Mouse (Mus musculus): ENCODE results near the gene Exoc3l4.

Exoc3l4 gene

GRCm38 (mm10) chr12:111445161-111445889, 28.5 kb downstream of the Exoc3l4 start:
- in situ Hi-C loops (cut with MboI; ENCODE audit: low pct_unique_long_range_greater_than_20kb in 1 of 2, low sequenced_read_pairs in 2 of 2, unreplicated experiment in 1 of 2) = no loop called here

GRCm38 (mm10) chr12:111445890-111446613, 29.2 kb downstream of the Exoc3l4 start:
- in situ Hi-C loops (cut with MboI; ENCODE audit: low pct_unique_long_range_greater_than_20kb in 1 of 2, low sequenced_read_pairs in 2 of 2, unreplicated experiment in 1 of 2) = no loop called here

DNA sequence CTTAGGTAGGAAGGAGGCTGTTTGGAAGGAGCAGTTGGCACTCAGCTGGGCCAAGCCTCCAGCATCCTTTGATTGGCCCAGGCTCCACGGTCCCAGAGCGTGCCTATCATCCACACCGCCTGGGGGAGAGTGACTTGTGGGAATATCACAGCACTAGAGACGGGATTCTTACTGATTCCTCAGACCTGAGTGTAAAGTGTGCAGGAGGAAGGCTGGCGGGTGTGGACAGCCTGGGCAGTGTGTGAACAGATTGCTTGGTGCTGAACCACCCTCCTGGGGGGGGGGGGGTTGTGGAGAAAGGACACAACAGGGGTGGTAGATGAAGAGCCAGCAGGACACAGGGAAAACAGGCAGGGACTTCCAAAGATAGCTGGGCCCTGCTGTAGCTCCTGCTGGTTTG, 29.9 kb downstream of the Exoc3l4 start:
- in situ Hi-C loops (cut with MboI; ENCODE audit: low pct_unique_long_range_greater_than_20kb in 1 of 2, low sequenced_read_pairs in 2 of 2, unreplicated experiment in 1 of 2) = no loop called here

DNA sequence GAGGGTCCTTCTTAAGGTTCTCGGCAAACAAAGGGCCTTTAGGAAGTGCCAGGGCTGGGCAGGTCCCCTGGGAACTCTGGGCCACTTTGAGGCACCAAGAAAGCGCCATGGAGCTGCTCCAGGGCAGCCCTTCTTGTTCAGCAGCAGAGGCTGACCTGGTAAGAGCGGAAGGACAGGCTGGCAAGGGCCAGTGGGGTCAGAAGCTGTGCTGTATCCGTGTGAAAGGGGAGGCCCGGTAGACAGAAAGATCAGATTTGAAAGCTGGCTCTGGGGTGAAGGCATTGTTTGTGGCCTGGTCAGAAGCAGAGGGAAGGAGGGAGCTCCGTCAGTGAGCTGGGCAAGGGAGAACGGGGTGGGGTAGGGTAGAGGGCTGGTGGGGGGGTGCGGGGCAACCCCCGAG, 30.5 kb downstream of the Exoc3l4 start:
- in situ Hi-C loops (cut with MboI; ENCODE audit: low pct_unique_long_range_greater_than_20kb in 1 of 2, low sequenced_read_pairs in 2 of 2, unreplicated experiment in 1 of 2) = no loop called here

DNA sequence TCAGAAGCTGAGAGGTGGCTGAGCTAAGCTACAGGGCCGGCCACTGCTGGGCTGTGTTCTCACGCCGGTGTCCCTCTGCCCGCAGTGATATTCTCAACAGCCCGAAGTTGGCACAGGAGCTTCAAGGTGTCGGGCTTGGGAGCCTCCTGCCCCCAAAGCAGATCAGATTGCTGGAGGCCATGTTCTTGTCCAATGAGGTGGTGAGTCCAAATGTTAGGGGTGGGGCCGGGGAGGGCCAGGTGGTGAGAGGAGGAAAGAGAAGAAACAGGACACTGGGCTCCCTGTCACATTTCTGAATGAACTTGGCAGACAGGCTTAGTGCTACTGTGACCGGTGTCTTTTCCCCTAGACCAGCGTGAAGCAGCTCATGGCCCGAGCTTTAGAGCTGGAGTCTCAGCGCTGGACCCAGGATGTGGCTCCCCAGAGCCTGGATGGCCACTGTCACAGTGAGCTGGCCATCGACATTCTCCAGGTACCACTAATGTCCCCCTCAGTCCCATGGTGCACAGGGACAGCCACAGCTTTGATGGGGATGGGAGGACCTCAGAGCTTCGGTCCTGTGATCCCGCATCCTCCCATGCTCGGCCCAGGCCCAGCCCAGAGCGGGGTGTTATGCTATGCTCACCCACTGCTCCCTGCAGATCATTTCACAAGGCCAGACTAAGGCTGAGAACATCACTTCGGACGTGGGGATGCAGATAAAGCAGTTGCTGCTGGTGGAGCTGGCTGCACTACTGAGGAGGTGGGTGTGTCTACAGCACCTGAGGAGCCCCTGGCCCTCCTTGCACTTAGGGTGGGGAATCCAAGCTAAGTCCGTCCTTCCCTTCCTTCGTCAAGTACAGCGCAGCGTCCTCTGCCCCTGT, 31.3 kb downstream of the Exoc3l4 start:
- in situ Hi-C loops (cut with MboI; ENCODE audit: low pct_unique_long_range_greater_than_20kb in 1 of 2, low sequenced_read_pairs in 2 of 2, unreplicated experiment in 1 of 2) = no loop called here

GRCm38 (mm10) chr12:111448931-111449705, 32.3 kb downstream of the Exoc3l4 start:
- in situ Hi-C loops (cut with MboI; ENCODE audit: low pct_unique_long_range_greater_than_20kb in 1 of 2, low sequenced_read_pairs in 2 of 2, unreplicated experiment in 1 of 2) = no loop called here

DNA sequence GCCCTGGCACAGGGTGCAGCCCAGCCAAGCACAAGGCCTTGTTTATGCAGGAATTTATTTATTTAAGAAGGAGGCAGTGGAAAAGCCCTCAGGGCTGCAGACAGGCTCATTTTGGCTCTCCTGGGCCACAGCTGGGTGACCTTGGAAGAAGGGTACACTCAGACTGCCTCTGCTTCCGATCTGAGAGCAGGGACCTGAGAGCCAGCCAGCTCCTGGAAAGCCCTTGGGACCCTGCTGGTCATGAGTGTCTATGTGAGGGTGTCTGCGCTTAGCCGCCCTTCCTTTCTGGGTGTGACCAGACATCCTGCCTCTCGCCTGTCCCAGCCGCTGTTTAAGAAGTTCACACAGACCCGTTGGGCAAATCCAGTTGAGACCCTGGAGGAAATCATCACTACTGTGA, 33.5 kb downstream of the Exoc3l4 start:
- in situ Hi-C loops (cut with MboI; ENCODE audit: low pct_unique_long_range_greater_than_20kb in 1 of 2, low sequenced_read_pairs in 2 of 2, unreplicated experiment in 1 of 2) = no loop called here

DNA sequence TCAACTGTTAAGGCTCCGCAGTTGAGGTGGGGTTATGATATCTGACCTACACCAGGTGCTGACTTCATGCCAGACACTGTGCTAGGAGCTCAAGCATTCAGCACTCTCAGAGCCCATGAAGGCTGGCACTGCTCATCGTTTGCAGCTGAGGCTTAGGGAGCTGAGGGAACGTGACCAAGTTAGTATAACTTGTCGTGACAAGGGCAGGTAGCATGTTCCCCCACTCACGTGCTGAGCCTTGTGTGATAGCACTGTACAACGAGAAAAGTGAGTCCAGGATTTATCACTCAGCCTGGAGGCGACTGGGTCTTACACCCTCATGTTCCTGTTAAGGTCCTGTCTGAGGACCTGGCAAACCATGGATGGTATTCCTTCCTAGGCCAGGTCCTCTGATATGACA, 34.7 kb downstream of the Exoc3l4 start:
- in situ Hi-C loops (cut with MboI; ENCODE audit: low pct_unique_long_range_greater_than_20kb in 1 of 2, low sequenced_read_pairs in 2 of 2, unreplicated experiment in 1 of 2) = no loop called here

- in situ Hi-C loops (cut with MboI; ENCODE audit: low pct_unique_long_range_greater_than_20kb in 1 of 2, low sequenced_read_pairs in 2 of 2, unreplicated experiment in 1 of 2) = no loop called here
These were observed 37.2 kb downstream of the Exoc3l4 start for GRCm38 (mm10) chr12:111454021-111454420.

DNA sequence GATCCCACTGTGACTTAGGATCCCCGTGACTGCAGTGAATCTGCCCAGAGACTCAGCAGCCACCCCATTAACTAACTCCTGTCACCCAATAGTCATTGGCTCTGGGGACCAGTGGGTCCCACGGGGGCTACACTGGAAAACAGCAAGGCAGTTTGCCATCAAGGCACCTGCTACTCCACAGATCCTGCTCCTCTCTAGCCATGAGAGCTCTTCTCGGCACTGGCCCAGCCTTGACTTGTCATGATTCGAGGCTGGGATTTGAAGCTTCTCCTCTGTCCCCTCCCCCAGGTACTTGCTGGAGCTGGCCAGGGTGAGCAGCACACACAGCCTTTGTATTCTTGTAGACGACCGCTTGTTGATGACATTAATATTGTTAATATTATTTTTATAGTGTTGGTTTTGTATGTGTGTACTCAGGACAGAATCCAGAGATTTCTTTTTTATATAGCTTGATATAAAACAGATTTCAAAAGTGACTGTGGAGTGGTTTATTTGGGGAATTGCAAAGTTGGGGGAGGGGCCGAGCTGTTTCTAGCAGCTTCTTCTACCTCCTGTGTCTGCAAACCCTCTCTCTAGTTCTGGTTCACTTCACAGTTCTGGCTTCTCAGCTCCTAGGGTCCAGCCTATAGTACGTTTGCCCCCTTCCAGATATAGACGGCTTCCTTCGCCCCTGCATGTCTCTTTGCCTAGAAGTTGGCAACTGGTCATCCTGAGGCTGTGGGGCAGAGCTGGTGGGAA, 37.9 kb downstream of the Exoc3l4 start:
- in situ Hi-C loops (cut with MboI; ENCODE audit: low pct_unique_long_range_greater_than_20kb in 1 of 2, low sequenced_read_pairs in 2 of 2, unreplicated experiment in 1 of 2) = no loop called here

- in situ Hi-C loops (cut with MboI; ENCODE audit: low pct_unique_long_range_greater_than_20kb in 1 of 2, low sequenced_read_pairs in 2 of 2, unreplicated experiment in 1 of 2) = no loop called here
These were observed 38.6 kb downstream of the Exoc3l4 start for GRCm38 (mm10) chr12:111455311-111455846.

- in situ Hi-C loops (cut with MboI; ENCODE audit: low pct_unique_long_range_greater_than_20kb in 1 of 2, low sequenced_read_pairs in 2 of 2, unreplicated experiment in 1 of 2) = no loop called here
These were observed 39.0 kb downstream of the Exoc3l4 start for GRCm38 (mm10) chr12:111455860-111456259.

DNA sequence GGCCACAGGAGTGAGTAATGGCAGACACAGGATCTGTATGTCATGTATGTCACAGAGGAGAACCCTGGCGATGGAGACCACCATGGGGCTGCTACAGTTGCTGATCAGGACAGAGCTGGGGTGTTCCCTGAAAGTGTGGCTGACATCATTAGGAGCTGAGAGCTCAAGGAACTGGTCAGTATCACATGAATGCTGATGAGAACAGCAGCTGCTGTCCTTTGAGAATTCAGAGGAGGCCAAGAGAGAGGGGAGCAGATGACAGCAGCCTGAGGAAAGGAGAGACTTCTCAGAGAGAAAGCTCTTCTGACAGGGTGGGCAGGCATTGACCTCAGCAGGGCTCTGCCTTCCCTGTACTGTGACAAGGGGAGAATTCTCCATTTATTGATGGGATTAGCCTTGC, 40.9 kb downstream of the Exoc3l4 start:
- in situ Hi-C loops (cut with MboI; ENCODE audit: low pct_unique_long_range_greater_than_20kb in 1 of 2, low sequenced_read_pairs in 2 of 2, unreplicated experiment in 1 of 2) = no loop called here

DNA sequence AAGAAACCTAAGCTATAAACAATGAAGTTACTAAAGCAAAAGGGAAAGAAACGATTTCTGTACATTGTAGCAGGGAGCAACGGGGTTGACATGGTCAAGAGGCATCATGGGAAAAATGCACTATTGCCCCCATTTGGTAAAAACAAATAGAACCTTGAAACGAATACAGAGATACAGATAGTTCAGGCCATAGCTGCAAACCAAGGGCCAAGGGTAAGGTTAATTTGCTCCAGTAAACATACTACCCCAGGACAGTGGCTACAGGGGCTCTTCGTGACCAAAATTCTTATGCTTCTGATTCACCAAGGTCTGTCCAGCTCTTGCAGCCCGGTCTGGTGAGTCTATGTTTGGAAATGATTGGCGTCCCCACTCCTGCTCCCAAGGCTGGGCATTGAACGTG, 46.8 kb downstream of the Exoc3l4 start:
- in situ Hi-C loops (cut with MboI; ENCODE audit: low pct_unique_long_range_greater_than_20kb in 1 of 2, low sequenced_read_pairs in 2 of 2, unreplicated experiment in 1 of 2) = loop anchor here in 1 of 2 experiments (5.0 kb wide), 1 partner anchor 36 kb away; no protein-coding TSS in a partner anchor

DNA sequence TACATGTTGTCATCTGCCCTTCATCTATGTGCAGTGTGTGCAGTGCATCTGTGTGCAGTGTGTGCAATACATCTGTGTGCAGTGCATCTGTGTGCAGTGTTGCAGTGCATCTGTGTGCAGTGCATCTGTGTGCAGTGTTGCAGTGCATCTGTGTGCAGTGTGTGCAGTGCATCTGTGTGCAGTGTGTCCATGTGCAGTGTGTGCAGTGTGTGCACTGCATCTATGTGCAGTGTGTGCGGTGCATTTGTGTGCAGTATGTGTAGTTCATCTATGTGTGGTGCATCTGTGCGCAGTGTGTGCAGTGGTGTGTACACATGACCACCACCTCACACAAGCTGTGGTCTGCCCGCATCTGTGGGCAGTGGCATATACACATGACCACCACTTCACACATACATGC, 49.6 kb downstream of the Exoc3l4 start:
- in situ Hi-C loops (cut with MboI; ENCODE audit: low pct_unique_long_range_greater_than_20kb in 1 of 2, low sequenced_read_pairs in 2 of 2, unreplicated experiment in 1 of 2) = no loop called here

GRCm38 (mm10) chr12:111468206-111468605, 51.4 kb downstream of the Exoc3l4 start:
- in situ Hi-C loops (cut with MboI; ENCODE audit: low pct_unique_long_range_greater_than_20kb in 1 of 2, low sequenced_read_pairs in 2 of 2, unreplicated experiment in 1 of 2) = no loop called here

DNA sequence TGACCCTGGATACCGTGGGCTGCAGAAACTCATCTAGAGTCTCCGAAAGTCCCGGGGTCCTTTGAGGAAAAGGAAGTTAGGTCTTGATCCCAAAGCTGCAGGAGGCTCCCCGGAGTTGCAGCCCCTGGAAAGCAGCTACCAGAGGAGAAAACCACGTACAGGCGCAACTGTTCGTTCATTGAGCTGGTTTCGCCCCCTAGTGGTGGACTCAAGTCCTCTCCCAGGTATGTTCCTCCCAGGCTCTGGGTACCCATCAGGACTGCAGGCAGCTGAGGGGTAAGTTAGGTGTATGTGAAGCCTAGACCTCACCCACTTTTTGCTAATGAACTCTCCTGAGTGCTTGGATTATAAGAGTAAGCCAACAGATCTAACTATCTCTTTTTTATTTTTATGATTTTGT, 52.7 kb downstream of the Exoc3l4 start:
- in situ Hi-C loops (cut with MboI; ENCODE audit: low pct_unique_long_range_greater_than_20kb in 1 of 2, low sequenced_read_pairs in 2 of 2, unreplicated experiment in 1 of 2) = no loop called here

GRCm38 (mm10) chr12:111471119-111471518, 54.3 kb downstream of the Exoc3l4 start:
- in situ Hi-C loops (cut with MboI; ENCODE audit: low pct_unique_long_range_greater_than_20kb in 1 of 2, low sequenced_read_pairs in 2 of 2, unreplicated experiment in 1 of 2) = no loop called here
